Mouse (Mus musculus) liver, embryonic 15.5 days (tissue): ENCODE measurements around the gene Slc25a47. TPM values are rescaled to one million over a fixed set of nuclear protein-coding genes. Genes with fewer than 3 reads are reported as not detected.
"Not testable (repeated sequence)": the region's sequence is repeated elsewhere in the genome, so short reads cannot be mapped to it uniquely, and the experiment has no call there.

ENCODE experiments used
- ATAC-seq: fragments of 200-750 bp; cut with Nextera tagmentation; 2 replicates; pipeline ENCODE4 v1.8.0; 2017; ENCODE audit warnings: moderate number of reproducible peaks, mild to moderate bottlenecking, moderate library complexity; ENCODE audit not compliant: insufficient read depth
- H3K27ac ChIP-seq: fragments of 300-500 bp; sonication (generic); replicated peaks from 2 replicates; pipeline ENCODE4 v1.5.1; 2015; ENCODE audit warnings: mild to moderate bottlenecking, inconsistent platforms
- H3K27me3 ChIP-seq: fragments of 300-500 bp; sonication (generic); 2 replicates; pipeline ENCODE4 v1.6.1; 2015; ENCODE audit warnings: mild to moderate bottlenecking, inconsistent platforms
- H3K36me3 ChIP-seq: fragments of 300-500 bp; sonication (generic); replicated peaks from 2 replicates; pipeline ENCODE4 v1.6.1; 2015; ENCODE audit warnings: moderate library complexity, mild to moderate bottlenecking, inconsistent platforms
- H3K4me1 ChIP-seq: fragments of 300-500 bp; sonication (generic); replicated peaks from 2 replicates; pipeline ENCODE4 v1.6.1; 2015; ENCODE audit warnings: inconsistent platforms
- H3K4me2 ChIP-seq: fragments of 300-500 bp; sonication (generic); 2 replicates; pipeline ENCODE4 v1.6.1; 2015; ENCODE audit warnings: moderate library complexity, mild to moderate bottlenecking, inconsistent platforms
- H3K4me3 ChIP-seq: fragments of 300-500 bp; sonication (generic); replicated peaks from 2 replicates; pipeline ENCODE4 v1.5.1; 2015; ENCODE audit warnings: mild to moderate bottlenecking, inconsistent platforms
- H3K9ac ChIP-seq: fragments of 300-500 bp; sonication (generic); 2 replicates; pipeline ENCODE4 v1.6.1; 2015; ENCODE audit warnings: moderate library complexity, mild to moderate bottlenecking, inconsistent platforms
- H3K9me3 ChIP-seq: fragments of 300-500 bp; sonication (generic); replicated peaks from 2 replicates; pipeline ENCODE4 v1.6.1; 2016; ENCODE audit warnings: inconsistent platforms
- WGBS: fragments of 180-500 bp; shearing (Covaris S2); methylation state at CpG from one replicate; pipeline ENCODE4 v1.1.7; 2015; ENCODE audit warnings: mixed read lengths; ENCODE audit not compliant: insufficient replicate concordance; 5-methylcytosine and 5-hydroxymethylcytosine counted together
- polyA plus RNA-seq: library from polyadenylated mRNA; unstranded; fragments of >200 nt; fragmentation: Nextera tagmentation; extraction: Ambion mirVana; gene quantifications from 2 replicates; pipeline ENCODE4 v1.2.1, GENCODE M21; 2015

The Slc25a47 gene
- polyA plus RNA-seq, 1 experiment from 2014 or later = 13.2 TPM

DNA sequence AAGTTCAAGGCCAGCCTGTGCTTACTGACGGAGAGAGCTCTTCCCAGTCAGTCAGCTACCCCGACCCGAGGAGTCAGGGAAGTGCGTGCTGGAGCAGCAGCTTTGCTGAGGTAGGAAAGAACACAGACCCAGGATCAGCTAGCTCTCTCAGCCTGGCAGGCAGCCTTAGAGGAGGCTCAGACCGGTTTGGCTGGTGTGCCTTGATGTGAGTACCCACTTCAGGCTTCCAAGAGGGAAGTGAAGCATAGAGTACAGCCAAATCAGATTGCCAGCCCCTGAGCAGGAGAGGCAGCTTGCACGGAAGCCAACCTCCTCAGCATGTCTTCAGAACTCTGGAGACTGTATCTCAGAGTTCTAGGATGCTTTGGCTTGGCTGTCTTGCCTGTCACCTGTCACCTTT is 5.3 kb downstream of the Slc25a47 start:
- Histone ChIP-seq H3K4me3 (no peak overlapping the region), H3K9me3 (no peaks in the 10 kb centered on the region), H3K27ac (no peak overlapping the region), H3K27me3 (no peaks in the 10 kb centered on the region), H3K4me2 (no peak overlapping the region), H3K36me3 (peaks cover 15% of the 10 kb centered on the region; the same call in 1 of the 2 replicates), H3K9ac (no peak overlapping the region), H3K4me1 (peaks cover 43% of the 10 kb centered on the region)
- WGBS = 77% methylated on average over 6 of the region's 6 CpGs
- ATAC-seq = no peak

DNA sequence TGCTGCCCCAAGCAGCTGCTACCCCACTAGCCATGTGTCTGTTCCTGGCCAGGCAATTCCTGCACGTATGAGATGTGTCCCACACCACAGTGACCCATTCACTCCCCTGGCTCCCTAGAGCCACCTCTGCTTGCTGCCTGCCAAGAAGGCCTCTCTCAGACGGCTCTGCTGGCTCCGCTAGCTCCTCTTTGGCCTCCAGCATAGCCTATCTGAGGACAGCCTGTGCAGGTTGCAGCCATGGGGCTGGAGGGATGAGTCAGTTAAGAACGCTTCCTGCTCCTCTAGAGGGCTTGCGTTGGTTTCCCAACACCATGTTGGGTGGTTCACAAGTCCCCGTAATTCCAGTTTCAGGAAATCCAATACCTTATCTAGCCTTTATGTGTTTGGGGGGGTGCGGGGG is 6.8 kb downstream of the Slc25a47 start:
- Histone ChIP-seq H3K9me3 (no peaks in the 10 kb centered on the region), H3K4me2 (no peak overlapping the region), H3K27me3 (no peaks in the 10 kb centered on the region), H3K9ac (no peak overlapping the region), H3K36me3 (peaks cover 15% of the 10 kb centered on the region; the same call in 1 of the 2 replicates), H3K4me1 (peaks cover 28% of the 10 kb centered on the region), H3K4me3 (no peak overlapping the region), H3K27ac (no peak overlapping the region)
- no peak for ATAC-seq
- 70% methylated on average over 7 of the region's 7 CpGs for WGBS

GRCm38 (mm10) chr12:108848033-108848432 is 12.2 kb downstream of the Slc25a47 start:
- not testable (repeated sequence) for H3K27ac ChIP-seq

DNA sequence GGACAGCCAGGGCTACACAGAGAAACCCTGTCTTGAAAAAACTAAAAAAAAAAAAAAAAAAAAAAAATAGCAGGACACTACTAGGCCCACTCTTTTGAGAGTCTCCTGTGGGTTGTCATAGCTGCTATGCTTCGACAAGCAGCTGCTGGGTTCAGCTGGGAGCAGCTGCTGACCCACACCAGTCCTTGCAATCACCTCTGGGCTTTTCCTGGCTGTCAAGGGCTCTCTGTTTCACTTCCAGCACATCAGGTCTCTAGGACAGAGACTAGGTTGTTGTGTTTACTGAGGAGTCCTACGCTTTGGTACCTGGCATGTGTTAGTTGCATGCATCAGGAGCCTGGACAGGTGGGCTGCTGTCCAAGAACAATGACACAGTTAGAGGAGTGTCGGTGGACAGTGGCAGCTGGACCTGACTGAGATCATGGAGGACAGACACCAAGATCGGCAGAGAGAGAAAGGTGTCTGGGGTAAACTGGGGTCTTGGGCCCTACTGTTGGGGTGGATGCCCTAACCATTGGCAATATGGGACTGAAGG is 13.7 kb downstream of the Slc25a47 start:
- Histone ChIP-seq H3K4me1 (peaks cover 36% of the 10 kb centered on the region), H3K27ac (no peak overlapping the region; the same call in 1 of the 2 replicates), H3K36me3 (peaks cover 3% of the 10 kb centered on the region; the same call in 1 of the 2 replicates), H3K9me3 (no peaks in the 10 kb centered on the region), H3K4me2 (no peak overlapping the region), H3K9ac (no peak overlapping the region), H3K27me3 (no peaks in the 10 kb centered on the region), H3K4me3 (no peak overlapping the region)
- WGBS = 71% methylated on average over 4 of the region's 4 CpGs
- ATAC-seq = no peak

More at GRCm38 (mm10) chr12:108848033-108848432, 12.2 kb downstream of the Slc25a47 start:
- not testable (repeated sequence) for H3K9ac ChIP-seq, ATAC-seq, H3K4me3 ChIP-seq, H3K9me3 ChIP-seq, H3K27me3 ChIP-seq, H3K36me3 ChIP-seq, H3K4me2 ChIP-seq
- peaks cover 42% of the 10 kb centered on the region for H3K4me1 ChIP-seq
- 66% methylated on average over 3 of the region's 3 CpGs for WGBS

DNA sequence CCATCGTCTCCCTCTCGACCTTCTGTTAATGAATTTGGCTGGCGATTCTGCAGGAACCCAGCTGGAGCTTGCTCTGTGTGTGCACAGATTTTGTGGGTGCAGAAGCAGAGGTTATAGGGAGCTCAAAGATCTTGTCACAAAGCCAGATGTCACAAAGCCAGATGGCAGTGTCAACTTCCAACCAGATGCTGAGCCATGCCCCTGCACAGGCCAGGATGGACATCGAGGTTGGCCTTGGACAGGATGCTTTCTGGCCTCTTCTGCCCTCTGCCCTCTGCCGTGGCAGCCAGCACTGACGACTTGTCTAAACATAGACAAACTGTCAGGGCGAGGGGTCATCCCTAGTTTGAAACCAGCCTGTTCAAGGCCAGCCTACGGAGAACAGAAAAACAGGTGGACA is 14.3 kb downstream of the Slc25a47 start:
- Histone ChIP-seq H3K4me3 (no peak overlapping the region), H3K27me3 (no peaks in the 10 kb centered on the region), H3K9ac (no peak overlapping the region)

DNA sequence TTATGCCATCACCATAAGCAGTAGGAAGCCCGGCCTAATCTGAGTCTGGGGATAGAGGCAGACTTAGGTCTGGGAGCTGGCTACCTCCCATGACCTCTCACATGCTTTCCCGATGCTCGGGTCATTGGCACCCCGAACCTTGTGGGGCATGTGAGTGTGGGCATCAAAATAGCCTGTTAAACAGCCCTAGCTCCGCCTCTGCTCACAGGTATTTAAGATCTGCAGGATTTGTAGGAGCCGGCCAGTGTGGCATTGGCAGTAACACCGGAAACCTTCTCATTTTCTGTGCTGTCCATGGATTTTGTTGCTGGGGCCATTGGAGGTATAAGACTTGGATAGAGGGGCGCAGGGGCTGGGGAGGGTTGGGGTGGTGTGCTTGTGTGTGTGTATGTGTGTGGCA is 15.0 kb downstream of the Slc25a47 start:
- Histone ChIP-seq H3K36me3 (no peaks in the 10 kb centered on the region), H3K9ac (no peak overlapping the region), H3K4me3 (no peak overlapping the region), H3K27me3 (no peaks in the 10 kb centered on the region), H3K4me2 (no peak overlapping the region), H3K4me1 (peaks cover 23% of the 10 kb centered on the region), H3K27ac (peak overlapping the region; percentile 70), H3K9me3 (no peaks in the 10 kb centered on the region)
- no peak for ATAC-seq
- whole genome bisulfite sequencing = 77% methylated on average over 8 of the region's 8 CpGs

More for the DNA sequence above, 14.3 kb downstream of the Slc25a47 start:
- Histone ChIP-seq H3K4me1 (peaks cover 30% of the 10 kb centered on the region), H3K27ac (peak overlapping the region; percentile 70; the same call in 1 of the 2 replicates), H3K9me3 (no peaks in the 10 kb centered on the region), H3K36me3 (no peaks in the 10 kb centered on the region), H3K4me2 (no peak overlapping the region)
- peak; percentile 69 for ATAC-seq
- 65% methylated on average over 8 of the region's 8 CpGs for WGBS

- Histone ChIP-seq H3K27me3 (no peaks in the 10 kb centered on the region), H3K36me3 (no peaks in the 10 kb centered on the region), H3K9ac (no peak overlapping the region), H3K4me1 (peaks cover 25% of the 10 kb centered on the region), H3K4me2 (no peak overlapping the region), H3K27ac (no peak overlapping the region), H3K9me3 (no peaks in the 10 kb centered on the region), H3K4me3 (no peak overlapping the region)
- WGBS = 74% methylated on average over 8 of the region's 8 CpGs
- ATAC-seq = no peak
These were observed 17.0 kb downstream of the Slc25a47 start for GRCm38 (mm10) chr12:108852822-108853221.

DNA sequence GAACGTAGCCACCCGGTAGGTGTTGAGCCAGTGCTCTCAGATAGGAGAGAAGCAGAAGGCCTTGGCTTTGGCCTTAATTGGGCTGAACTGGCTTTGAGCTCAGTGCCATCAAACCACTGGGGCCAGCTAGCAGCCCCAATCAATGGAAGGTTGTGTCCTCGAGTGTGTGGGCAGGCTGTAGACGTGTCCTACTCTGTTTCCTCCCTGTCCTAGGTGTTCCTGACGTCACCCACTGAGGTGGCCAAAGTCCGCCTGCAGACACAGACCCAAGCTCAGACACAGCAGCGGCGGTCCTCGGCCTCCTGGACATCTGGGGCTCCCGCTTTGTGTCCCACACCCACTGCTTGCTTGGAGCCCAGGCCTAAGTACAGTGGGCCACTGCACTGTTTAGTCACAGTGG is 19.2 kb downstream of the Slc25a47 start:
- Histone ChIP-seq H3K36me3 (no peaks in the 10 kb centered on the region), H3K9me3 (no peaks in the 10 kb centered on the region), H3K4me1 (peaks cover 23% of the 10 kb centered on the region), H3K4me3 (peak overlapping the region; percentile 24), H3K9ac (no peak overlapping the region), H3K27me3 (no peaks in the 10 kb centered on the region), H3K27ac (peak overlapping the region; percentile 24; the same call in 1 of the 2 replicates), H3K4me2 (peak overlapping the region; percentile 39)
- WGBS = 70% methylated on average over 10 of the region's 10 CpGs
- ATAC-seq = peak; percentile 65

DNA sequence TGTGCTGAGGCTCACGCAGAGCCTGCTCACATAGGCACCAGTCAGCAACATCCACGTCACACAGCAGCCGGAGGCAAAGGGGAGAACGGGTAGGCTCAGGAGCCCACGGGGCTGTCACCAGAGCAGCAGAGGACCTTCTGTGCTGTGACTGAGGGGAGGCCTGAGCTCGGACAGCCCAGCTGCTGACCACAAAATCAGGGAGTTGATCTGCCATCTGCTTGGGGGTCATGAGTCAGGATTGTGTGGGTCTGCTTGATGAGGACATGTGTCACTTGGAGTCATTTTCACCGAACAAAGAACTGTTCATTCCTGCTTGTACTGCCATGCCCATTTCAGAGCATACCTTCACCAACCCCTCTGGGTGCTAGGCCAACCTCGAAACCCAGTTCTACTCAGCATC is 20.3 kb downstream of the Slc25a47 start:
- Histone ChIP-seq H3K36me3 (peaks cover 8% of the 10 kb centered on the region; the same call in 1 of the 2 replicates), H3K27me3 (no peaks in the 10 kb centered on the region), H3K9ac (peak overlapping the region; percentile 29; the same call in 1 of the 2 replicates), H3K9me3 (no peaks in the 10 kb centered on the region), H3K27ac (no peak overlapping the region), H3K4me2 (peak overlapping the region; percentile 39), H3K4me1 (peaks cover 12% of the 10 kb centered on the region), H3K4me3 (peak overlapping the region; percentile 24; the same call in 1 of the 2 replicates)
- ATAC-seq = no peak
- WGBS = 67% methylated on average over 8 of the region's 8 CpGs

- Histone ChIP-seq H3K9ac (no peak overlapping the region), H3K4me2 (peak overlapping the region; percentile 39; the same call in 1 of the 2 replicates), H3K4me1 (peaks cover 5% of the 10 kb centered on the region; the same call in 1 of the 2 replicates), H3K36me3 (peaks cover 14% of the 10 kb centered on the region; the same call in 1 of the 2 replicates), H3K4me3 (no peak overlapping the region), H3K27me3 (no peaks in the 10 kb centered on the region), H3K9me3 (no peaks in the 10 kb centered on the region), H3K27ac (no peak overlapping the region)
- WGBS = 73% methylated on average over 7 of the region's 7 CpGs
- ATAC-seq = no peak
These were observed 21.3 kb downstream of the Slc25a47 start for GRCm38 (mm10) chr12:108857109-108857508.

DNA sequence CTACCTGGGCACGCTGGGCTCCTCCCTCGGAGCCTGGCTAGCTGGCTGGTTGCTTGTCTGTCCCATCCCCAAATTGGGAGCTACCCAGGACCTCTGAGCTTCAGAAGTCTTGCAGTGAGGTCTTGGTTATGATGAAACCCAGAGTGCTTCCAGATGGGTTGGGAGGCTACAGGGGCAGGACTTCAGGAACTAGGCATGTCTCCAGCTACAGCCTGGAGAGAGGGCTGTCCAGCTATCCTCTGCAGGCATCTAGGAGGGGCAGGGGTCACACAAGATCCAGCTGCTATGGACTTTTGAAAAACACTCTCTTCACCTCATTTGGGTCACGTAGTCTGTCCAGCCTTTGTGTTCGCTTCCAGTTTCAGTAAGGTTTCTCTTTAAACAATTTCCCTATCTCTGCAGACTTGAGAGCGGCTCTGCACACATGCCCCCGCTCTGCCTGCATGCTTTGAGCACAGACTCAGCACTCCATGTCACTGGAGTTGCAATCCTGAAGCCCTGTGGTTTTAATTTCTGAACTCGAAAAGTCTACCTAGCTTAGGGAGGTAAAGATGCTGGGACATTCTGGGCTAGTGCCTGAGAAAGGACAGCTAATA is 21.8 kb downstream of the Slc25a47 start:
- Histone ChIP-seq H3K27me3 (no peaks in the 10 kb centered on the region), H3K4me3 (no peak overlapping the region), H3K9me3 (no peaks in the 10 kb centered on the region), H3K4me1 (peaks cover 5% of the 10 kb centered on the region; the same call in 1 of the 2 replicates), H3K27ac (no peak overlapping the region), H3K4me2 (no peak overlapping the region), H3K9ac (no peak overlapping the region), H3K36me3 (peaks cover 20% of the 10 kb centered on the region)
- no peak for ATAC-seq
- 73% methylated on average over 7 of the region's 7 CpGs for WGBS
